Mouse (Mus musculus) lung, postnatal 36 days (tissue): Measurements from ENCODE around the gene Wdr34.

Source experiments
- DNase-seq: peaks from one replicate; pipeline ENCODE4 v3.0.0; 2022; ENCODE audit warnings: mixed read lengths

Wdr34 gene

DNA sequence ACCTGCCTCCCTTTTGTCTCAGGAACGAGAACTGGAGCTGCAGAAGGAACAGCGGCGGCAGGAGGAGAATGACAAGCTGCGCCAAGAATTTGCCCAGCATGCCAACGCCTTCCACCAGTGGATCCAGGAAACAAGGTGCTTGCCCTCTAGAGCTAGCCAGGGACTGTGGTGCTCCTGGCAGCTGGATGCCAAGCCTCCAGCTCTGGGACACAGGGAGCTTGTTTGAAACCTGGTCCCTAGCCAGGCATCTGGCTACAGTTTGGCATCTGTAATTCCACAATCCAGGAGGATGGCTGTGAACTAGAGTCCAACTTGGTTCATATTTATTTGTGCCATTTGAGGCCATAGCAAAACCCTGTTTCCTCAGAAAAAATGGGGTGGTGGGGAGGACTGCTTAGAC, 21.7 kb downstream of the Wdr34 start:
- no peak for DNase-seq

DNA sequence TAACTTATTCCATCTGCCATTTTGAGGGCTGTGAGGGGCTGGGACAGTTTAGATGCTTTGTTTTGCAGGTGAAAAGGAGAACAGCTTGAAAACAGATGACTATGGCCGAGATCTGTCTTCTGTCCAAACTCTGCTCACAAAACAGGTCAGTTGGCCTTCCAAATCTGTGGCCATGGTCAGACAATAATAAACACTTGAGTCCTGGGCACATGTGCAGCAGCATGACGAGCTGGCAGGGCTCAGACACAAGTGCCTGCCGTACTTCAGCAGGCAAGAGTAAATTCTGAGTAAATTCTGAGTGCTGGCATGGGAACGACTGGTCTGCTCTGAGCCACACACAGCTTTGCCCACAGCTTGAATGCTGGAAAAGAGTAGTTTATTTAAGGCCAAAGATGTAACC, 23.2 kb downstream of the Wdr34 start:
- no peak for DNase-seq

DNA sequence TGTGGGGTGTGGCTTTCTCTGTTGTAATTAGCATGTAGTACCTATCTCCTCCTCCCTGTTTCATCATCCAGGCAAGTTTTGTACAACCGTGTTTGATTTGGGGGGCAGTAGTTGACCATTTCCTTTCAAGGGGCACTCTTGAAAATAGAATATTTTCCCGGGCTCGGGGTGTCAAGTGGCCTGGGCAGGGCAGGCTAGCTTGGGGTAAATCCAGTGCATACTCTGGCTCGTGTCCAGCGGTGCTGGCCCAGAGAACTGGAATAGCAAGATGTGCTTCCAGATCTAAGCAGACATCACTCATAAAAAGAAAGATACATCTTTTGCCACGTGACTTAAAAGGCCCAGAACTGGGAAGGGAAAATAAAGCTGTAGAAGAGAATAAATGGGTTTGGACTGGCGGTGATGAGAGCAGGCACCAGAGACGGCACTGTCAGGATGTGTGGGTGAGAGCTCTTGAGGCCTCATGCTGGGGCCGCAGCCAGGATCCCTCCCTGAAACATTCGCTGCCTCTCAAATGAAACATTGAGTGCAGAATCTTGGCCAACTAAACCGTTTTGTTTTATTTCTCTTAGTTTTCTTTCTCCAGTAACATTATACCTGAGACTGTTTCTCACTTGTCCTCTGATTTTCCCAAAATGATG, 34.2 kb downstream of the Wdr34 start:
- peak; percentile 85 for DNase-seq

DNA sequence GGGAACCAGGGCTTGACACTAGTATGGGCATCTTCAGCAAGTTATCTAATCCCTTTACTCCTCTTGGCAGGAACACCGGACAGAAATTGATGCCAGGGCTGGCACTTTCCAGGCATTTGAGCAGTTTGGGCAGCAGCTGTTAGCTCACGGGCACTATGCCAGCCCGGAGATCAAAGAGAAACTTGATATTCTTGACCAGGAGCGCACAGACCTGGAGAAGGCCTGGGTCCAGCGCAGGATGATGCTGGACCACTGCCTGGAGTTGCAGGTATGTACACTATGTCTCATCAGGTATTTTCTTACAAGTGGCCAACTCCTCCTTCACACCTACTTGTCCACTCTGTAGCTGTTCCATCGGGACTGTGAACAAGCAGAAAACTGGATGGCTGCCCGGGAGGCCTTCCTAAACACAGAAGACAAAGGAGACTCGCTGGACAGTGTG, 37.8 kb downstream of the Wdr34 start:
- DNase-seq = peak; percentile 70

DNA sequence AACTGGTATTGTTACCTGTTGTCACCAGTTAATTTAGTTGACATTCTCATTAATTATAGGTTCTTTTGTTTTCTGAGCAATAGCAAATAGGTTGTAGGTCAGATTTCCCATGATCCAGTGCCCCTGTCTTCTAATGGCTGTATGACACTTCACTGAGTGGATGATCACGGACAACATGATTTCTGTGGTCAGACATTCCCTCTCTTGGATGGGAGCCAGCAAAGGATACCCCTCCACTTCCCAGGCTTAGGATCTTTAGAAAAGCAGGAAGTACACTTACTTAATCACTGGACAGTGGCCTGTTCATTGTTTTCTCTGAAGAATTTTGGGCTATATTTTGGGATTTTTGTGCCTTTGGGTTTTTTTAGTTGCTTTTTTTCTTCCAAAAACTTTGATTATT, 39.6 kb downstream of the Wdr34 start:
- DNase-seq = no peak

DNA sequence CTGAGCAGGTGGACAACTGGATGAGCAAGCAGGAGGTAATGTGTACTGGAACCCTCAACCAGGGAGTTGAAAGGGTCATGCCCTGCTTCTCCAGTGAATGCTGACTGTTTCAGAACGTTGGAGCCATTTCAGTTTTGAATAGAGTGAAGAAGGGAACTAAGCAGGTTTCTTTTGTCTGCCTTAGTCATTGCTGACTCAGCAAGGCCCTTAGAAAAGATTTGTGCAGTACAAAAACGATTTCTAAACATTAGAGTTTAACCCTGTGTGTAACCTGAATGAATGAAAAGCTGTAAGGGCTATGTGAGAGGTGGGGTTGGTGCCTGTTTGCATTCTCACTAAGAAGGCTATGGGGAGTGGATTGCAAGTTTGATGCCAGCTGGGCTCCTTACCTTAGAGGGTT, 56.7 kb downstream of the Wdr34 start:
- DNase-seq = no peak
